Mouse (Mus musculus): ENCODE data around the gene Kdm1a.
A peak's percentile ranks its signal among the peaks of the same experiment; 100 is the strongest.

Gene Kdm1a

GRCm38 (mm10) chr4:136602568-136602967 lies at the start of gene Kdm1a:
TSS of gene Kdm1a (minus strand) at chr4:136602723.
- peak; percentile 94 for DNase-seq

- DNase-seq: peak; percentile 41
These were observed 49.5 kb upstream of the Kdm1a start for GRCm38 (mm10) chr4:136651882-136652527.

- no peak for DNase-seq
These were observed 48.9 kb upstream of the Kdm1a start for GRCm38 (mm10) chr4:136651357-136651811.

- no peak for DNase-seq
These were observed 47.7 kb upstream of the Kdm1a start for GRCm38 (mm10) chr4:136650261-136650660.

GRCm38 (mm10) chr4:136649480-136650196 lies 47.1 kb upstream of the Kdm1a start:
- no peak for DNase-seq

GRCm38 (mm10) chr4:136648922-136649479 lies 46.5 kb upstream of the Kdm1a start:
- DNase-seq: peak; percentile 82

- no peak for DNase-seq
These were observed 36.4 kb upstream of the Kdm1a start for GRCm38 (mm10) chr4:136638890-136639289.

- DNase-seq: no peak
These were observed 35.8 kb upstream of the Kdm1a start for GRCm38 (mm10) chr4:136638230-136638750.

- no peak for DNase-seq
These were observed 35.2 kb upstream of the Kdm1a start for GRCm38 (mm10) chr4:136637563-136638229.

GRCm38 (mm10) chr4:136636983-136637562 lies 34.5 kb upstream of the Kdm1a start:
- no peak for DNase-seq

- DNase-seq: no peak
These were observed 34.0 kb upstream of the Kdm1a start for GRCm38 (mm10) chr4:136636511-136636910.

- no peak for DNase-seq
These were observed 33.5 kb upstream of the Kdm1a start for GRCm38 (mm10) chr4:136635995-136636394.

- no peak for DNase-seq
These were observed 28.9 kb upstream of the Kdm1a start for GRCm38 (mm10) chr4:136631237-136631994.

GRCm38 (mm10) chr4:136626590-136626989 lies 24.1 kb upstream of the Kdm1a start:
- no peak for DNase-seq

- no peak for DNase-seq
These were observed 19.9 kb upstream of the Kdm1a start, which contains the start of gene Lactbl1 for GRCm38 (mm10) chr4:136622388-136622787. TSS of gene Lactbl1 (plus strand) at chr4:136622621.

- no peak for DNase-seq
These were observed 19.4 kb upstream of the Kdm1a start for GRCm38 (mm10) chr4:136621956-136622355.

- peak; percentile 50 for DNase-seq
These were observed 18.8 kb upstream of the Kdm1a start for GRCm38 (mm10) chr4:136621336-136621735.

GRCm38 (mm10) chr4:136613657-136614056 lies 11.1 kb upstream of the Kdm1a start:
- DNase-seq: no peak

- DNase-seq: no peak
These were observed 7.9 kb upstream of the Kdm1a start, which contains the start of gene Tex46 for GRCm38 (mm10) chr4:136610387-136610856. TSS of gene Tex46 (plus strand) at chr4:136610437.

- DNase-seq: no peak
These were observed 3.4 kb upstream of the Kdm1a start for GRCm38 (mm10) chr4:136605756-136606485.

GRCm38 (mm10) chr4:136602018-136602554 lies 437 bp downstream of the Kdm1a start:
- peak; percentile 28 for DNase-seq

Measured in cerebellum, adult 11 months (tissue).